Mouse (Mus musculus): ENCODE measurements around the gene Sptan1. TPM values are rescaled to one million over a fixed set of nuclear protein-coding genes. Genes with fewer than 3 reads are reported as not detected.

Sptan1 gene
- total RNA-seq (2017): 259 and 285 TPM in 2 replicates

GRCm38 (mm10) chr2:29965250-29965843, at the start of gene Sptan1:
TSS of gene Sptan1 (plus strand) at chr2:29965560.
- peak; percentile 91 for ATAC-seq (ENCODE audit: extremely low read depth, insufficient number of reproducible peaks, low FRiP score, poor library complexity, severe bottlenecking)

GRCm38 (mm10) chr2:29917621-29918020, 47.7 kb upstream of the Sptan1 start:
- ATAC-seq (ENCODE audit: extremely low read depth, insufficient number of reproducible peaks, low FRiP score, poor library complexity, severe bottlenecking): no peak

GRCm38 (mm10) chr2:29922011-29922410, 43.3 kb upstream of the Sptan1 start:
- ATAC-seq (ENCODE audit: extremely low read depth, insufficient number of reproducible peaks, low FRiP score, poor library complexity, severe bottlenecking): no peak

- ATAC-seq (ENCODE audit: extremely low read depth, insufficient number of reproducible peaks, low FRiP score, poor library complexity, severe bottlenecking): no peak
Observed at GRCm38 (mm10) chr2:29926542-29926941, 38.8 kb upstream of the Sptan1 start.

GRCm38 (mm10) chr2:29930506-29930905, 34.9 kb upstream of the Sptan1 start:
- no peak for ATAC-seq (ENCODE audit: extremely low read depth, insufficient number of reproducible peaks, low FRiP score, poor library complexity, severe bottlenecking)

GRCm38 (mm10) chr2:29931194-29931593, 34.2 kb upstream of the Sptan1 start:
- no peak for ATAC-seq (ENCODE audit: extremely low read depth, insufficient number of reproducible peaks, low FRiP score, poor library complexity, severe bottlenecking)

- ATAC-seq (ENCODE audit: extremely low read depth, insufficient number of reproducible peaks, low FRiP score, poor library complexity, severe bottlenecking): peak; percentile 98
Observed at GRCm38 (mm10) chr2:29934906-29935599, 30.3 kb upstream of the Sptan1 start, which contains the start of gene Gle1. TSS of gene Gle1 (plus strand) at chr2:29935426.

- ATAC-seq (ENCODE audit: extremely low read depth, insufficient number of reproducible peaks, low FRiP score, poor library complexity, severe bottlenecking): no peak
Observed at GRCm38 (mm10) chr2:29940073-29940472, 25.3 kb upstream of the Sptan1 start.

- no peak for ATAC-seq (ENCODE audit: extremely low read depth, insufficient number of reproducible peaks, low FRiP score, poor library complexity, severe bottlenecking)
Observed at GRCm38 (mm10) chr2:29940826-29941225, 24.5 kb upstream of the Sptan1 start.

- ATAC-seq (ENCODE audit: extremely low read depth, insufficient number of reproducible peaks, low FRiP score, poor library complexity, severe bottlenecking): no peak
Observed at GRCm38 (mm10) chr2:29944723-29945122, 20.6 kb upstream of the Sptan1 start.

- no peak for ATAC-seq (ENCODE audit: extremely low read depth, insufficient number of reproducible peaks, low FRiP score, poor library complexity, severe bottlenecking)
Observed at GRCm38 (mm10) chr2:29948896-29949295, 16.5 kb upstream of the Sptan1 start.

- ATAC-seq (ENCODE audit: extremely low read depth, insufficient number of reproducible peaks, low FRiP score, poor library complexity, severe bottlenecking): no peak
Observed at GRCm38 (mm10) chr2:29961246-29961645, 4.1 kb upstream of the Sptan1 start.

- ATAC-seq (ENCODE audit: extremely low read depth, insufficient number of reproducible peaks, low FRiP score, poor library complexity, severe bottlenecking): no peak
Observed at GRCm38 (mm10) chr2:29964354-29965249, 758 bp upstream of the Sptan1 start.

- no peak for ATAC-seq (ENCODE audit: extremely low read depth, insufficient number of reproducible peaks, low FRiP score, poor library complexity, severe bottlenecking)
Observed at GRCm38 (mm10) chr2:29965906-29966305, 546 bp downstream of the Sptan1 start.

GRCm38 (mm10) chr2:29966826-29967225, 1.5 kb downstream of the Sptan1 start:
- ATAC-seq (ENCODE audit: extremely low read depth, insufficient number of reproducible peaks, low FRiP score, poor library complexity, severe bottlenecking): no peak

GRCm38 (mm10) chr2:29967768-29968167, 2.4 kb downstream of the Sptan1 start:
- ATAC-seq (ENCODE audit: extremely low read depth, insufficient number of reproducible peaks, low FRiP score, poor library complexity, severe bottlenecking): no peak

GRCm38 (mm10) chr2:29968638-29969037, 3.3 kb downstream of the Sptan1 start:
- no peak for ATAC-seq (ENCODE audit: extremely low read depth, insufficient number of reproducible peaks, low FRiP score, poor library complexity, severe bottlenecking)

GRCm38 (mm10) chr2:29971838-29972635, 6.7 kb downstream of the Sptan1 start:
- no peak for ATAC-seq (ENCODE audit: extremely low read depth, insufficient number of reproducible peaks, low FRiP score, poor library complexity, severe bottlenecking)

- no peak for ATAC-seq (ENCODE audit: extremely low read depth, insufficient number of reproducible peaks, low FRiP score, poor library complexity, severe bottlenecking)
Observed at GRCm38 (mm10) chr2:29973525-29973924, 8.2 kb downstream of the Sptan1 start.
